Mouse (Mus musculus) right cerebral cortex, postnatal 14 days (tissue): ENCODE measurements around the gene Dpagt1.
"Not testable (repeated sequence)": the region's sequence is repeated elsewhere in the genome, so short reads cannot be mapped to it uniquely, and the experiment has no call there.

Experiments
- DNase-seq: peaks from one replicate; pipeline ENCODE4 v3.0.0; 2022

Gene Dpagt1

GRCm38 (mm10) chr9:44341487-44341886 lies 15.7 kb downstream of the Dpagt1 start:
- no peak for DNase-seq

- no peak for DNase-seq
Measured at GRCm38 (mm10) chr9:44342173-44342572, 16.4 kb downstream of the Dpagt1 start.

GRCm38 (mm10) chr9:44342605-44343004 lies 16.8 kb downstream of the Dpagt1 start:
- no peak for DNase-seq

- DNase-seq = no peak
Measured at GRCm38 (mm10) chr9:44343290-44343689, 17.5 kb downstream of the Dpagt1 start.

GRCm38 (mm10) chr9:44343781-44344421 lies 18.1 kb downstream of the Dpagt1 start, which contains the start of gene Hmbs:
Gene Hmbs, minus strand, starts transcription at chr9:44344228.
- peak; percentile 80 for DNase-seq

GRCm38 (mm10) chr9:44345570-44346433 lies 20.0 kb downstream of the Dpagt1 start:
- no peak for DNase-seq

GRCm38 (mm10) chr9:44347166-44347565 lies 21.3 kb downstream of the Dpagt1 start:
- DNase-seq = peak; percentile 2

GRCm38 (mm10) chr9:44347621-44348020 lies 21.8 kb downstream of the Dpagt1 start:
- peak; percentile 1 for DNase-seq

GRCm38 (mm10) chr9:44348546-44348945 lies 22.7 kb downstream of the Dpagt1 start:
- DNase-seq = no peak

- no peak for DNase-seq
Measured at GRCm38 (mm10) chr9:44351396-44351795, 25.6 kb downstream of the Dpagt1 start.

- DNase-seq = no peak
Measured at GRCm38 (mm10) chr9:44352337-44352736, 26.5 kb downstream of the Dpagt1 start.

GRCm38 (mm10) chr9:44353142-44353541 lies 27.3 kb downstream of the Dpagt1 start:
- no peak for DNase-seq

- DNase-seq = no peak
Measured at GRCm38 (mm10) chr9:44357207-44357606, 31.4 kb downstream of the Dpagt1 start.

GRCm38 (mm10) chr9:44361190-44361917 lies 35.5 kb downstream of the Dpagt1 start, which contains the start of gene Vps11:
Gene Vps11, minus strand, starts transcription at chr9:44361670.
- DNase-seq = peak; percentile 95

- DNase-seq = not testable (repeated sequence)
Measured at GRCm38 (mm10) chr9:44361931-44362330, 36.1 kb downstream of the Dpagt1 start.

GRCm38 (mm10) chr9:44364480-44364879 lies 38.7 kb downstream of the Dpagt1 start:
- peak; percentile 28 for DNase-seq

GRCm38 (mm10) chr9:44373386-44373785 lies 47.6 kb downstream of the Dpagt1 start:
- DNase-seq = no peak

- no peak for DNase-seq
Measured at GRCm38 (mm10) chr9:44376141-44376540, 50.3 kb downstream of the Dpagt1 start.

GRCm38 (mm10) chr9:44377335-44377734 lies 51.5 kb downstream of the Dpagt1 start:
- DNase-seq = not testable (repeated sequence)

GRCm38 (mm10) chr9:44378153-44378730 lies 52.4 kb downstream of the Dpagt1 start:
- no peak for DNase-seq

GRCm38 (mm10) chr9:44379054-44379834 lies 53.4 kb downstream of the Dpagt1 start, which contains the start of gene Hyou1:
Gene Hyou1, plus strand, starts transcription at chr9:44379490.
- DNase-seq = peak; percentile 99

- DNase-seq = no peak
Measured at GRCm38 (mm10) chr9:44379862-44380261, 54.0 kb downstream of the Dpagt1 start.
